Mouse (Mus musculus): Measurements from ENCODE around the gene Cenpf.

DNA sequence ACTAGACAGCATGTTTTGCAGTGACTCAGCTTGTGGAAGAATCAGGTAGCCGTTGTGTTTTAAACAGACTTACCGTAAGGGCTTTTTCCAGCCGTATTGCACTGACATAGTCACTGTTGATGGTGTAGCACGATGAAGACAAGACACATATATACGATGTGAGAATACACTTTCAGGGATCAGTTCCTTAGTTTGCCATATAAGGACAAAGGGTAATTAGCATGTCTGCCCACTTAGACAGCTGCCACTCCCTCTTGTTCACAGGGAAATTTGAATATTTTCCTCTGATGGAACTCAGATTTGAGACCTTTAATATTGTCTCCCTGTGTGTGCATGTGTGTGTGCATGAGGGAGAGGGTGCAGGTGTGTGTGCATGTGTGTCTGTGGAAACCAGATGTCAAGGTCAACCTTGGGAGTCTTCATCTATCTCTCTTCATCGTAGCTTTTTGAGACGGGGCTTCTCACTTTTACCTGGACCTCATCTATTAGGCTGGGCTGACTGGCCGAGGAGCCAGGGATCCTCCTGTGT, 82.2 kb downstream of the Cenpf start:
- no peak for TF ChIP-seq POLR2A (IDR thresholded peaks at IDR 0.05; ENCODE audit: borderline replicate concordance, extremely low read depth, insufficient read depth, insufficient read length, poor library complexity, severe bottlenecking)
- no peak for TF ChIP-seq CTCF (IDR thresholded peaks at IDR 0.05; ENCODE audit: borderline replicate concordance, extremely low read depth, insufficient read depth, insufficient read length)
